Mouse (Mus musculus) stomach, postnatal 0 days (tissue): ENCODE measurements at regions not wholly inside any gene's neighbourhood (a gene's known extent, or its start where the extent isn't known, plus 50 kb on each side); places are given as distances from the start of the nearest gene placed in this dataset.

ENCODE experiments used
- ATAC-seq: fragments of 200-750 bp; cut with Nextera tagmentation; 2 replicates; pipeline ENCODE4 v1.8.0; 2017; ENCODE audit not compliant: low FRiP score, low TSS enrichment
- DNase-seq: peaks from one replicate; pipeline ENCODE4 v3.0.0-alpha.2; 2016; ENCODE audit warnings: low spot score
- H3K27ac ChIP-seq: fragments of 300-500 bp; sonication (generic); replicated peaks from 2 replicates; pipeline ENCODE4 v1.5.1; 2014; ENCODE audit warnings: mild to moderate bottlenecking, control low read depth
- H3K27me3 ChIP-seq: fragments of 300-500 bp; sonication (generic); 2 replicates; pipeline ENCODE4 v1.6.1; 2014; ENCODE audit warnings: low read length; ENCODE audit not compliant: control insufficient read depth, insufficient read depth
- H3K36me3 ChIP-seq: fragments of 300-500 bp; sonication (generic); 2 replicates; pipeline ENCODE4 v1.6.1; 2014; ENCODE audit warnings: low read length, mixed read lengths; ENCODE audit not compliant: control insufficient read depth, insufficient read depth
- H3K4me1 ChIP-seq: fragments of 300-500 bp; sonication (generic); replicated peaks from 2 replicates; pipeline ENCODE4 v1.6.1; 2014; ENCODE audit warnings: antibody characterized with exemption; ENCODE audit not compliant: control insufficient read depth, insufficient read depth
- H3K4me2 ChIP-seq: fragments of 300-500 bp; sonication (generic); replicated peaks from 2 replicates; pipeline ENCODE4 v1.6.1; 2014; ENCODE audit warnings: low read depth, mild to moderate bottlenecking, control low read depth, moderate library complexity
- H3K4me3 ChIP-seq: fragments of 300-500 bp; sonication (generic); 2 replicates; pipeline ENCODE4 v1.5.1; 2014; ENCODE audit warnings: low read depth, low read length, control low read depth
- H3K9ac ChIP-seq: fragments of 300-500 bp; sonication (generic); 2 replicates; pipeline ENCODE4 v1.6.1; 2014; ENCODE audit warnings: mild to moderate bottlenecking, low read length, control low read depth, mixed read lengths
- H3K9me3 ChIP-seq: fragments of 300-500 bp; sonication (generic); 2 replicates; pipeline ENCODE4 v1.6.1; 2016; ENCODE audit warnings: low read length; ENCODE audit not compliant: control insufficient read depth
- CTCF ChIP-seq: IDR thresholded peaks from 2 replicates; pipeline ENCODE4 v1.5.1; 2016; ENCODE audit warnings: antibody characterized with exemption, low read depth, mild to moderate bottlenecking, moderate library complexity
- EP300 ChIP-seq: optimal IDR thresholded peaks from 2 replicates; pipeline ENCODE3; 2016; ENCODE audit warnings: antibody characterized with exemption
- WGBS: fragments of 180-500 bp; shearing (Covaris S2); extraction: QIAGEN DNeasy Blood & Tissue Kit; methylation state at CpG from one replicate; pipeline ENCODE4 v1.1.7; 2014; 5-methylcytosine and 5-hydroxymethylcytosine counted together

DNA sequence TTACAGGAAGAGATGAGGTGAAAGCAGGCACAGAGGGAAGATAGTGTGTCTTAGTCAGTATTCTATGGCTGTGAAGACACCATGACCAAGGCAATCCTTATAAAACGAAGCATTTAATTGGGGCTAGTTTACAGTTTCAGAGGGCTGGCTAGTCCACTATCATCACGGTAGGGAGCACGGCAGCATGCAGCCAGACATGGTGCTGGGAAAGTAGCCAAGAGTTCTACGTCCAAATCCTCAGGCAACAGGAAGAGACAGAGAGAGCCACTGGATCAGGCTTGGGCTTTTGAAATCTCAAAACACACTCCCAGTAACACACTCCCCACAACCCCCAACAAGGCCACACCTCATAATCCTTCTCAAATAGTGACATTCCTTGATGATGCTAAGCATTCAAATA, 113.4 kb upstream of the Htr2a start:
- H3K9ac ChIP-seq, result no peak overlapping the region
- DNase-seq, result no peak
- no peaks in the 10 kb centered on the region for H3K4me1 ChIP-seq
- no peak overlapping the region for H3K27ac ChIP-seq
- no peaks in the 10 kb centered on the region for H3K36me3 ChIP-seq
- TF ChIP-seq CTCF (no peak), EP300 (no peak)
- H3K4me2 ChIP-seq, result no peak overlapping the region
- WGBS, result 53% methylated on average over 4 of the region's 4 CpGs
- no peak overlapping the region for H3K4me3 ChIP-seq
- no peaks in the 10 kb centered on the region for H3K27me3 ChIP-seq
- H3K9me3 ChIP-seq, result no peaks in the 10 kb centered on the region
- no peak for ATAC-seq

DNA sequence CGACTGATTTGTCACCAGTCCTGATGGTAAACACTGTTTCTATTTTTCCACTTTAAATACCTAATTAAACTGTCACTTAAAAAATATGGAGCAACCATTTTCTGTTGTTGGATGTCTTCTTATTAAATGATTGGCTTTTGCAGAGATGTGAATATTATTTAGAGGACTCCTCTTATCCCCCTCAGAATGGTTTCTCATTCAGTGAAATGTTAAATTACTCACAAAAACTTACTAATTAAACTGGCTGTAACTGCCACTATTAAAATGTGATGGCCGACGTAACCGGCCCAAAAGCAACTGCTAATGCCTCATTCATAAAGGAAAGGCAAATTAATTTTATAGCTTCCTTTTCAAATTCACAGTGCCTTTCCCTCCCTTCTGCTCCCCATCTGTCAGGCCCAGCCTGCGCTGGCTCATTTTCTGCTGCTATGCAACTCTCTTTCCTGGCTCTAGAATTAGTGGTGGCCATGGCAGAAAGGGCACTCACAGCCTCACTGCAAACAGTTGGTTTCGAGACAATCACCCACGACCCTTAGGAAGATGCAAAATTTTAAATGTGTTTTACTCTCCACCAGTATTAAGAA, 111.2 kb upstream of the Htr2a start:
- Histone ChIP-seq H3K9ac (no peak overlapping the region), H3K27me3 (no peaks in the 10 kb centered on the region), H3K4me2 (no peak overlapping the region), H3K4me3 (no peak overlapping the region), H3K9me3 (no peaks in the 10 kb centered on the region), H3K36me3 (no peaks in the 10 kb centered on the region), H3K4me1 (no peaks in the 10 kb centered on the region), H3K27ac (no peak overlapping the region)
- ATAC-seq, result no peak
- WGBS, result 84% methylated on average over 7 of the region's 7 CpGs
- TF ChIP-seq CTCF, result no peak
- no peak for TF ChIP-seq EP300
- no peak for DNase-seq

DNA sequence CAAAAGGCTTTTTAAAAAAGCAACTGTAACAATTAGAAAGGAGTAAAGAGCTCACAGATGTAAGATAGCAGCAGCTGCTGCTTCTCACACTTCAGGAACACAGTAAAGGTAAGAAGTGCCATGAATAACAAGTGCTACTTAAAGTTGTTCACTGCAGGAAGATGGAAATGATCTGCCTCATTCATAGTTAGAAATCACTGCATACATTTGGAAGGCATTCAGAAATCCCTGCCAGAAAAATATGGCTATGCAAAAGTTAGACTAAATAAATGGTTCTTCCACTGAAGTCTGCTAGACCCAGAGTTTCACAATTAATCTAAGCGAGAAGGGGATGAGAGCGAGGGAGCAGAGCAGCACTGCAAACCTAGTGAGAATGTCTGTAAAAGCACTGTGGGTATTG, 102.5 kb upstream of the Htr2a start:
- no peak overlapping the region for H3K27ac ChIP-seq

DNA sequence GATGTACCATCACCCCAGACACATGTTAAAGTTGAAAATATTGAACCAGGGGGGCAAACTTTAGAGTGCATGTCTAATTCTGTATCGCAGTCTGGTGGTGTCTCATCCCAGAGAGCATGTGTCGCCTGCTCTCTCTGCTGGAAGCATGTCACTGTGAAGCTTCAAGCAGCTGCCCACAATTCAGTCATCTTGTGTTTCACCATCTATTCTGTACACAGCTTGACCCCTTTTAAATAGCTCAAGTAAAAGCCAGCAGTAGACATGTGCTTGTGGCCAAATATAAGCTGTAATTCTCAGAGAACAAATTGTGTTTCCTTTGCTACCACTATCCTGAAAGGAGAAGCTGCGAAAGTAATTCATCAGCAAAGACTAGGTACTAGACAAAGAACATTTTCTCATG, 96.6 kb upstream of the Htr2a start:
- Histone ChIP-seq H3K4me3 (no peak overlapping the region), H3K27ac (no peak overlapping the region), H3K9ac (no peak overlapping the region), H3K9me3 (no peaks in the 10 kb centered on the region), H3K4me1 (no peaks in the 10 kb centered on the region), H3K4me2 (no peak overlapping the region), H3K27me3 (no peaks in the 10 kb centered on the region), H3K36me3 (no peaks in the 10 kb centered on the region)
- DNase-seq (no peak), ATAC-seq (no peak)
- TF ChIP-seq EP300 (no peak), CTCF (no peak)
- 87% methylated on average over 3 of the region's 3 CpGs for WGBS

More for the DNA sequence above, 102.5 kb upstream of the Htr2a start:
- no peak for TF ChIP-seq EP300
- no peak for TF ChIP-seq CTCF
- WGBS, result 59% methylated on average over 2 of the region's 2 CpGs
- H3K36me3 ChIP-seq, result no peaks in the 10 kb centered on the region
- no peaks in the 10 kb centered on the region for H3K4me1 ChIP-seq
- H3K4me2 ChIP-seq, result no peak overlapping the region
- H3K4me3 ChIP-seq, result no peak overlapping the region
- no peaks in the 10 kb centered on the region for H3K27me3 ChIP-seq
- DNase-seq (no peak), ATAC-seq (no peak)
- H3K9ac ChIP-seq, result no peak overlapping the region
- H3K9me3 ChIP-seq, result no peaks in the 10 kb centered on the region

DNA sequence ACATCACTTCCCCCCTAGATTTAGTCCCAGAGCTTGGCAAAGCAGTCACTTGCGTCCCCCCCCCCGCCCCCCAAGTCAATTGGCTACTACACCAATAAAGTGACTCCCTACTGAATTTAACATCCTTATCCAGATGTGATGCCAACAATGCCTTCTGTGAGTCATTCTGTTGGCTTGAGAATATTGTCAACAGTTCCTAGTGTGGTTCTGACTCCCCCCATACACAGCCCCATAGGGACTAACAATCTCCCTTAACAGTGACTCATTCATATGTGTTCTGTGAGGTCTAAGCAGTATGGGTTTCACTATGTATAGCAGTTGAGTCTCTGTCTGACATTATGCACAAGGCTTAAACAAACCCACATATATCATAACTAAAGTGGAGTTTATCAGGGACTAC, 89.5 kb upstream of the Htr2a start:
- no peaks in the 10 kb centered on the region for H3K27me3 ChIP-seq
- DNase-seq (no peak), ATAC-seq (no peak)
- no peak for TF ChIP-seq EP300
- TF ChIP-seq CTCF, result no peak
- H3K4me3 ChIP-seq, result no peak overlapping the region
- no peaks in the 10 kb centered on the region for H3K9me3 ChIP-seq
- no peak overlapping the region for H3K9ac ChIP-seq
- H3K36me3 ChIP-seq, result no peaks in the 10 kb centered on the region
- 94% methylated on average over 2 of the region's 2 CpGs for WGBS
- H3K4me2 ChIP-seq, result no peak overlapping the region
- H3K4me1 ChIP-seq, result no peaks in the 10 kb centered on the region
- H3K27ac ChIP-seq, result no peak overlapping the region

DNA sequence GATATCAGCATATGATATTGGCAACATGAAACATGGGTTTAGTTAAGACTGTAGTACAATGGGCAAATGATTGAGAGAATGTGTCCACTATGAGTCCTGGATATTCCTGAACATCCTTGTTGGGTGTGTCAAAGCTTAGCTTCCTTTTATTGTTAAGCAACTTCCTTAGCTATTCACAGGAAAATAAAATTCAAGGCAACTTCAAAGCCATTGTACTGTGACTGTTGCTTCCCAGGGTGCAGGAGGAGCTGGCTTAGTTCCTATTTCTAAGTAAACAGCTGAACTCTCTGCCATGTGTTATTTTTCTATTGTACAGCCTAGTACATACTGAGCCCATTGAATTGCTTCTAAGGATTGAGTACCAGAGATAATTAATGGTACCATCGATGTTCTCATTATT, 87.0 kb upstream of the Htr2a start:
- H3K27ac ChIP-seq, result no peak overlapping the region
- no peak overlapping the region for H3K4me3 ChIP-seq
- TF ChIP-seq EP300 (no peak), CTCF (no peak)
- no peak for ATAC-seq
- no peaks in the 10 kb centered on the region for H3K9me3 ChIP-seq
- DNase-seq, result no peak
- no peak overlapping the region for H3K4me2 ChIP-seq
- H3K27me3 ChIP-seq, result no peaks in the 10 kb centered on the region
- no peaks in the 10 kb centered on the region for H3K4me1 ChIP-seq
- H3K9ac ChIP-seq, result no peak overlapping the region
- H3K36me3 ChIP-seq, result no peaks in the 10 kb centered on the region
- WGBS, result 78% methylated on average over 1 of the region's 1 CpGs
